Mouse (Mus musculus): ENCODE results near the gene Arl13a. TPM values are rescaled to one million over a fixed set of nuclear protein-coding genes. Genes with fewer than 3 reads are reported as not detected.

The Arl13a gene
- polyA plus RNA-seq, 1 experiment from 2014 or later = not detected

Other genes with a start within 250 kb of the Arl13a start
- 2.8 and 3.0 TPM in 2 replicates for gene Sytl4, start 205.7 kb upstream of the Arl13a start, polyA plus RNA-seq (2015; fragmentation: Nextera tagmentation; extraction: Ambion mirVana)
- gene Cstf2, start 128.3 kb upstream of the Arl13a start, polyA plus RNA-seq (2015; fragmentation: Nextera tagmentation; extraction: Ambion mirVana) = 33.5 and 34.2 TPM in 2 replicates
- gene Xkrx, start 25.4 kb upstream of the Arl13a start, polyA plus RNA-seq (2015; fragmentation: Nextera tagmentation; extraction: Ambion mirVana) = 0.06 and 0.16 TPM in 2 replicates
- 0.05 and 0.11 TPM in 2 replicates for gene Nox1, start 34.5 kb downstream of the Arl13a start, polyA plus RNA-seq (2015; fragmentation: Nextera tagmentation; extraction: Ambion mirVana)
- 25.1 and 27.0 TPM in 2 replicates for gene Trmt2b, start 89.5 kb downstream of the Arl13a start, polyA plus RNA-seq (2015; fragmentation: Nextera tagmentation; extraction: Ambion mirVana)
- gene Tmem35a, start 107.7 kb downstream of the Arl13a start, polyA plus RNA-seq (2015; fragmentation: Nextera tagmentation; extraction: Ambion mirVana) = 3.8 and 4.7 TPM in 2 replicates
- 20.3 and 21.2 TPM in 2 replicates for gene Cenpi, start 120.6 kb downstream of the Arl13a start, polyA plus RNA-seq (2015; fragmentation: Nextera tagmentation; extraction: Ambion mirVana)
- 0.81 and 0.98 TPM in 2 replicates for gene Drp2, start 217.1 kb downstream of the Arl13a start, polyA plus RNA-seq (2015; fragmentation: Nextera tagmentation; extraction: Ambion mirVana)

All from intestine, embryonic 16.5 days (tissue).